Mouse (Mus musculus) MEL (cell line): ENCODE results near the gene Nphs2. TPM values are rescaled to one million over a fixed set of nuclear protein-coding genes. Genes with fewer than 3 reads are reported as not detected.

Source experiments
- DNase-seq: peaks from one replicate; pipeline ENCODE4 v3.0.0; 2011; ENCODE audit warnings: low read depth, low spot score
- H3K27ac ChIP-seq: 2 replicates; pipeline ENCODE4 v1.5.1; 2012; ENCODE audit warnings: low read depth, mild to moderate bottlenecking, control low read depth, low read length, moderate library complexity; ENCODE audit not compliant: control insufficient read depth
- H3K27me3 ChIP-seq, 2 experiments: fragments of 150-350 bp in 1 of 2; sonication (generic) in 1 of 2; 2 replicates each; pipeline ENCODE4 v1.6.1; 2012; ENCODE audit warnings: low read length in 2 of 2, mild to moderate bottlenecking in 2 of 2, improper control_type of control experiment in 1 of 2, moderate library complexity in 1 of 2; ENCODE audit not compliant: insufficient read depth in 2 of 2, control insufficient read depth in 1 of 2
- H3K36me3 ChIP-seq, 2 experiments: 2 replicates each; pipeline ENCODE4 v1.6.1; 2012 to 2014; ENCODE audit warnings: low read length in 2 of 2, improper control_type of control experiment in 1 of 2, inconsistent platforms in 1 of 2, mild to moderate bottlenecking in 1 of 2; ENCODE audit not compliant: insufficient read depth in 2 of 2, control insufficient read depth in 1 of 2
- H3K4me1 ChIP-seq, 2 experiments: fragments of 150-350 bp in 1 of 2; sonication (generic) in 1 of 2; 2 replicates each; pipeline ENCODE4 v1.6.1; 2012; ENCODE audit warnings: low read length in 2 of 2, improper control_type of control experiment in 1 of 2, mild to moderate bottlenecking in 1 of 2; ENCODE audit not compliant: insufficient read depth in 2 of 2, control insufficient read depth in 1 of 2
- H3K4me3 ChIP-seq, 2 experiments: fragments of 150-350 bp in 1 of 2; sonication (generic) in 1 of 2; 2 replicates each; pipeline ENCODE4 v1.5.1; 2012; ENCODE audit warnings: low read depth in 2 of 2, low read length in 2 of 2, mild to moderate bottlenecking in 2 of 2, moderate library complexity in 2 of 2, control low read depth in 1 of 2, improper control_type of control experiment in 1 of 2; ENCODE audit not compliant: control insufficient read depth in 1 of 2, insufficient read depth in 1 of 2
- H3K79me2 ChIP-seq: 2 replicates; pipeline ENCODE4 v1.6.1; 2012; ENCODE audit warnings: mild to moderate bottlenecking, low read length, moderate library complexity; ENCODE audit not compliant: control insufficient read depth, poor library complexity, insufficient read depth
- H3K9ac ChIP-seq: 2 replicates; pipeline ENCODE4 v1.6.1; 2012; ENCODE audit warnings: low read depth, mild to moderate bottlenecking, control low read depth, low read length, moderate library complexity; ENCODE audit not compliant: control insufficient read depth, poor library complexity, severe bottlenecking
- H3K9me3 ChIP-seq: fragments of 150-350 bp; sonication (generic); replicated peaks from 2 replicates; pipeline ENCODE4 v1.6.1; 2012; ENCODE audit warnings: mild to moderate bottlenecking, low read length, improper control_type of control experiment, moderate library complexity; ENCODE audit not compliant: insufficient read depth
- CTCF ChIP-seq, 3 experiments: IDR thresholded peaks in 2 of 3; conservative IDR thresholded peaks in 1 of 3; 2 replicates each; pipeline ENCODE4 v1.5.1; 2011 to 2012; ENCODE audit warnings: low read length in 3 of 3, low read depth in 2 of 3, mild to moderate bottlenecking in 2 of 3, improper control_type of control experiment in 1 of 3, inconsistent platforms in 1 of 3, mixed read lengths in 1 of 3, moderate library complexity in 1 of 3; ENCODE audit not compliant: control insufficient read depth in 1 of 3, insufficient read depth in 1 of 3, poor library complexity in 1 of 3, severe bottlenecking in 1 of 3
- EP300 ChIP-seq, 2 experiments: IDR thresholded peaks; 2 replicates each; pipeline ENCODE4 v1.6.1; 2011; ENCODE audit warnings: improper control_type of control experiment in 2 of 2, low read length in 2 of 2, low read depth in 1 of 2, mild to moderate bottlenecking in 1 of 2
- GATA1 ChIP-seq: IDR thresholded peaks from 2 replicates; pipeline ENCODE4 v1.6.1; 2011; ENCODE audit warnings: low read depth, low read length, improper control_type of control experiment
- MAFK ChIP-seq: IDR thresholded peaks from 2 replicates; pipeline ENCODE4 v1.6.1; 2011; ENCODE audit warnings: low read depth, mild to moderate bottlenecking, low read length, improper control_type of control experiment, borderline replicate concordance
- MAX ChIP-seq: IDR thresholded peaks from 2 replicates; pipeline ENCODE4 v1.6.1; 2011; ENCODE audit warnings: low read length, improper control_type of control experiment
- MXI1 ChIP-seq: IDR thresholded peaks from 2 replicates; pipeline ENCODE4 v1.6.1; 2011; ENCODE audit warnings: mild to moderate bottlenecking, low read depth, low read length, improper control_type of control experiment
- MYB ChIP-seq: IDR thresholded peaks from 2 replicates; pipeline ENCODE4 v1.6.1; 2011; ENCODE audit warnings: mild to moderate bottlenecking, low read depth, low read length, improper control_type of control experiment
- MYC ChIP-seq: IDR thresholded peaks from 2 replicates; pipeline ENCODE4 v1.6.1; 2011; ENCODE audit warnings: low read depth, mild to moderate bottlenecking, low read length, improper control_type of control experiment, moderate library complexity
- POLR2A ChIP-seq, 2 experiments: IDR thresholded peaks; 2 replicates each; pipeline ENCODE4 v1.6.1; 2011 to 2012; ENCODE audit warnings: low read length in 2 of 2, mild to moderate bottlenecking in 2 of 2, control low read depth in 1 of 2, improper control_type of control experiment in 1 of 2, low read depth in 1 of 2, moderate library complexity in 1 of 2; ENCODE audit not compliant: control insufficient read depth in 1 of 2, insufficient read depth in 1 of 2, poor library complexity in 1 of 2
- POLR2AphosphoS2 ChIP-seq: IDR thresholded peaks from 2 replicates; pipeline ENCODE4 v1.6.1; 2011; ENCODE audit warnings: low read length, improper control_type of control experiment
- POLR2AphosphoS5 ChIP-seq: IDR thresholded peaks from 2 replicates; pipeline ENCODE4 v1.6.1; 2012; ENCODE audit warnings: low read depth, borderline replicate concordance, mild to moderate bottlenecking, inconsistent platforms, low read length, moderate library complexity, mixed read lengths
- RCOR1 ChIP-seq: IDR thresholded peaks from 2 replicates; pipeline ENCODE4 v1.6.1; 2012; ENCODE audit warnings: low read depth, mild to moderate bottlenecking, inconsistent platforms, low read length, improper control_type of control experiment
- SMC3 ChIP-seq: IDR thresholded peaks from 2 replicates; pipeline ENCODE4 v1.6.1; 2011; ENCODE audit warnings: low read depth, low read length, improper control_type of control experiment
- TAL1 ChIP-seq: IDR thresholded peaks from 2 replicates; pipeline ENCODE4 v1.6.1; 2012; ENCODE audit warnings: mild to moderate bottlenecking, inconsistent platforms, low read length, moderate library complexity, mixed read lengths
- UBTF ChIP-seq: IDR thresholded peaks from 2 replicates; pipeline ENCODE4 v1.6.1; 2012; ENCODE audit warnings: low read depth, mild to moderate bottlenecking, inconsistent platforms, low read length, improper control_type of control experiment, moderate library complexity, borderline replicate concordance; ENCODE audit not compliant: insufficient read depth
- USF1 ChIP-seq: IDR thresholded peaks from 2 replicates; pipeline ENCODE4 v1.6.1; 2014; ENCODE audit warnings: low read depth, mild to moderate bottlenecking, inconsistent platforms, low read length, improper control_type of control experiment, moderate library complexity
- USF2 ChIP-seq, 2 experiments: IDR thresholded peaks; 2 replicates each; pipeline ENCODE4 v1.6.1; 2011 to 2012; ENCODE audit warnings: improper control_type of control experiment in 2 of 2, low read length in 2 of 2, borderline replicate concordance in 1 of 2, inconsistent platforms in 1 of 2, low read depth in 1 of 2, mild to moderate bottlenecking in 1 of 2; ENCODE audit not compliant: insufficient read depth in 1 of 2
- ZC3H11A ChIP-seq: IDR thresholded peaks from 2 replicates; pipeline ENCODE4 v1.6.1; 2012; ENCODE audit warnings: low read depth, mild to moderate bottlenecking, inconsistent platforms, low read length, improper control_type of control experiment
- ZKSCAN1 ChIP-seq: IDR thresholded peaks from 2 replicates; pipeline ENCODE4 v1.6.1; 2012; ENCODE audit warnings: low read depth, mild to moderate bottlenecking, inconsistent platforms, low read length, improper control_type of control experiment, moderate library complexity
- ZNF384 ChIP-seq: IDR thresholded peaks from 2 replicates; pipeline ENCODE4 v1.6.1; 2012; ENCODE audit warnings: low read depth, mild to moderate bottlenecking, inconsistent platforms, low read length, improper control_type of control experiment
- polyA plus RNA-seq, 2 experiments: library from polyadenylated mRNA; stranded (reverse) in 1 of 2; unstranded in 1 of 2; fragments of >175 nt in 1 of 2; fragments of >200 nt in 1 of 2; gene quantifications; 2 replicates each; pipeline versions ENCODE4 v1.2.1 to v1.2.4; 2012; ENCODE audit warnings: low replicate concordance in 2 of 2, low read depth in 1 of 2; ENCODE audit not compliant: insufficient read length in 2 of 2, insufficient read depth in 1 of 2, missing spikeins in 1 of 2
- total RNA-seq: library from RNA; depleted of rRNA; stranded (reverse); fragments of 300-350 nt; gene quantifications from 2 replicates; pipeline ENCODE4 v1.2.3, GENCODE M21; 2012

The Nphs2 gene
- total and polyA plus RNA-seq, 3 experiments = not detected

- H3K4me3 ChIP-seq = no peak overlapping the region
- peaks cover 0 to 4% of the 10 kb centered on the region in 2 experiments; a peak in 2 of 4 replicates for H3K4me1 ChIP-seq
- no peaks in the 10 kb centered on the region for H3K9me3 ChIP-seq
- peaks cover 0 to 2% of the 10 kb centered on the region in 2 experiments; a peak in 3 of 4 replicates for H3K27me3 ChIP-seq
- H3K79me2 ChIP-seq = no peaks in the 10 kb centered on the region
- H3K9ac ChIP-seq = no peak overlapping the region
- H3K36me3 ChIP-seq = peaks cover 0 to 3% of the 10 kb centered on the region in 2 experiments; a peak in 2 of 4 replicates
- no peak overlapping the region for H3K27ac ChIP-seq
- TF ChIP-seq MAFK (no peak), CTCF (IDR thresholded peaks at IDR 0.05 in 2 of 3, conservative IDR thresholded peaks at IDR 0.05 in 1 of 3; ENCODE audit: control insufficient read depth in 1 of 3, insufficient read depth in 1 of 3, low read depth in 2 of 3, low read length in 3 of 3, poor library complexity in 1 of 3, severe bottlenecking in 1 of 3) (no peak), UBTF (no peak), RCOR1 (peak; percentile 22; the same call in 1 of the 2 replicates), MYC (no peak), ZKSCAN1 (peak; percentile 59; the same call in 1 of the 2 replicates), ZC3H11A (0 out of 2 replicates have a peak, but pooled peaks have one; percentile 5), ZNF384 (no peak)
- TF ChIP-seq, all 39 proteins: peak for 3
- peak; percentile 75 for DNase-seq
These were observed 1.9 kb upstream of the Nphs2 start for GRCm38 (mm10) chr1:156308595-156308994.

DNA sequence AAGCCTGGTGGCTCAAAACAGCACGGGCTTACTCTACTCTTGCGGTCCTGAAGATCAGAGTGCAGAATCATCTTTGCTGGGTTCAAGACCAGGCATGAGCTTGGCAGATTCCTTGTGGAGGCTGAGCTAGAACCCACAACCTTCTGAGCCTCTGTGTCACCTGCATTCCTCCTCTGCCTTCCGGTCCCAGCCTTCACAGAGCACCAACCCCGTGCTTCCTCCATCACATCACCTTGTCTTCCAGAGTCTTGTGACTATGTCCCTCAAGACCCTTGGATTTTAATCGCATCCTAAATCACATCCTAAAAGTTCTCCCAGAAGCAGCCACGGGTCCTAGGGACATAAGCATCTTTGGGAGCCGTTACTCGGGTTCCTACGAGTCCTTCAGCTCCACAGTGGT lies 12.6 kb downstream of the Nphs2 start:
- Histone ChIP-seq H3K27ac (no peak overlapping the region), H3K9me3 (no peaks in the 10 kb centered on the region), H3K9ac (no peak overlapping the region), H3K4me1 (no peaks in the 10 kb centered on the region), H3K36me3 (no peaks in the 10 kb centered on the region), H3K27me3 (peaks cover 2% of the 10 kb centered on the region in 2 experiments; a peak in 2 of 4 replicates), H3K4me3 (no peak overlapping the region), H3K79me2 (no peaks in the 10 kb centered on the region)
- TF ChIP-seq EP300 (IDR thresholded peaks at IDR 0.05; ENCODE audit: low read depth in 1 of 2, low read length in 2 of 2) = no peak
- TF ChIP-seq ZC3H11A = no peak
- TF ChIP-seq POLR2AphosphoS5 = no peak
- no peak for TF ChIP-seq USF2 (IDR thresholded peaks at IDR 0.05; ENCODE audit: borderline replicate concordance in 1 of 2, insufficient read depth in 1 of 2, low read depth in 1 of 2, low read length in 2 of 2)
- TF ChIP-seq GATA1 = no peak
- no peak for TF ChIP-seq POLR2AphosphoS2
- TF ChIP-seq USF1 = no peak
- no peak for TF ChIP-seq MAX
- TF ChIP-seq POLR2A (IDR thresholded peaks at IDR 0.05; ENCODE audit: control insufficient read depth in 1 of 2, insufficient read depth in 1 of 2, low read depth in 1 of 2, low read length in 2 of 2, poor library complexity in 1 of 2) = no peak
- no peak for TF ChIP-seq ZKSCAN1
- TF ChIP-seq TAL1 = no peak
- TF ChIP-seq MXI1 = no peak
- no peak for TF ChIP-seq MYB
- TF ChIP-seq SMC3 = no peak
- DNase-seq = no peak
